Mouse (Mus musculus) c-Kit-positive CD71-positive TER-119-negative erythroid progenitor cells, embryonic 14.5 days (primary cell): ENCODE measurements around the gene Cdh23.
A peak's percentile ranks its signal among the peaks of the same experiment; 100 is the strongest.

Experiments used
- DNase-seq: peaks from one replicate; pipeline ENCODE4 v3.0.0-alpha.2; 2013; ENCODE audit warnings: low read depth

The Cdh23 gene

DNA sequence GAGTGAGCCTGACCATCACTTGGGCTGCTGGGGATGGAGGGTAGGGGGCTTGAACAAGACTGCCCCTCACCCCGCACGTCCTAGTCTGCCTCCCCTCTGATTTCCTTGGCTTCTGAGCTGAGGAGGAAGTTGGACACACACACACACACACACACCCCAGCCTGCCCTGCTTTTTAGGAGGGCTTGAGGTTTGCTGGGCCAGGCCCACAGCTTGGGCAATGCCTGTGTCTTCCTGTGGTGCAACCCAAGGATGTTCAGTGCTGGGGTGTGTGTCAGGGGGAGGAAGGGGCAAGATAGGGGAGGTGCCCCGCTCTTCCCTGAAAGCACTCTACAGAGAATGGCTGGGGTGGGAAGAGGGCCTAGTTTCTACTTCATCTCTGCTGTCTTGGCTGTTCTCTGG lies 352.2 kb downstream of the Cdh23 start:
- no peak for DNase-seq

DNA sequence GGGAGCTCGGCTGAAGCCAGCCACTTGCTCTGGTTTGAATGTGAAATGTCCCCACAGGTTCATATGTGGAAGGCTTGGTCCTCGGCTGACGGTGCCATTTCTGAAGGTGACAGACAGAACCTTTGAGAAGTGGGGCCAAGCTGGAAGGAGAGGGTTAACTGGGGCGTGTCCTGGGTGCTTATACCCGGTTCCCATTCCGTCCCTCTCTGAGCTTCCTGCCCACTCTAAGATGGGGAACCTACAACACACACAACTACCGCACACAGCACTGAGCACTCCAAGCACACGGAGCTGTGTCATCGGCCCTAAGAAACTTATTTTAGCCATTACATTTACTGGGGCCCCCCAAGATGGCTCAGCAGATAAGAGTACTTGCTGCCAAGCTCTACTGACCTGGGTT lies 354.8 kb downstream of the Cdh23 start:
- DNase-seq, result no peak

DNA sequence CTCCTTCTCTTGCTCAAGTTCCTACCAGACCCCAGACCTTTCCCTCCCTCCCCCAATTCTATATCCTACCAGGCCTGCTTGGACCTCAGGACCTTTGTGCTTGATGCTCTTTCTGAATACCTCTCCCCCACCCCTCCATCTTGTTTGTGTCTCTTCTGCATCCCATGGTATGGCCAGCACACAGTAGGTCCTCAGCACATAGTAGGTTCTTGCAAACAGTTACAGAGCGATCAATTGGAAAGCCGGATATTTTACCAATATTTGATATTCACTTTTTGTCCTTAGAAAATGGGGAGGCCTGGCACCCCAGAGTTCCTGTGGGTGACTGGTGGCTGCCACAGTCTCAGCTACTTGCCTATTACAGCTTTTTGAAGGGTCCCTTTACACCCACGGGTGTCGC lies 361.3 kb downstream of the Cdh23 start:
- DNase-seq, result no peak

- DNase-seq, result no peak
Observed at GRCm38 (mm10) chr10:60334583-60334982, 361.7 kb downstream of the Cdh23 start.

GRCm38 (mm10) chr10:60328963-60329650 lies 367.2 kb downstream of the Cdh23 start:
- no peak for DNase-seq

DNA sequence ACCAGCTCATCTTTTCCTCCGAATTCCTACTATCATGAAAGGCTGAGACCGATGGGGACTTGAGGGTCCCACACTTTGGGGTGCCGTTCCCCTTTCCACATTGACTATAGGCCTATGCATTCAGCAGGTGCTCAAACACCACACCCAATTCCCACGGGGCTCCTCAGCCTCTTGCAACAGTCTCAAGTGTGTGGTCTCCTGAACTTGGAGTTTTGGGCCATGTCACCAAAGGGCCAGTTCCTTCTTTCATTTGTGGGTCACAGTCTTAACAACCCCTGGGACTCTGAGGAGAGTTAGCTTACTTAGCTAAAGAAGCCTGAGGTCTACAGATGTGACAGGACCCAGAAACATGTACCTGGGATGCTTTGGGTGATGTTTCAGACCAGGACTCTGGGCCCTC lies 380.1 kb downstream of the Cdh23 start:
- DNase-seq, result no peak

GRCm38 (mm10) chr10:60313606-60314005 lies 382.7 kb downstream of the Cdh23 start:
- no peak for DNase-seq

- no peak for DNase-seq
Observed at GRCm38 (mm10) chr10:60310629-60311028, 385.7 kb downstream of the Cdh23 start.

DNA sequence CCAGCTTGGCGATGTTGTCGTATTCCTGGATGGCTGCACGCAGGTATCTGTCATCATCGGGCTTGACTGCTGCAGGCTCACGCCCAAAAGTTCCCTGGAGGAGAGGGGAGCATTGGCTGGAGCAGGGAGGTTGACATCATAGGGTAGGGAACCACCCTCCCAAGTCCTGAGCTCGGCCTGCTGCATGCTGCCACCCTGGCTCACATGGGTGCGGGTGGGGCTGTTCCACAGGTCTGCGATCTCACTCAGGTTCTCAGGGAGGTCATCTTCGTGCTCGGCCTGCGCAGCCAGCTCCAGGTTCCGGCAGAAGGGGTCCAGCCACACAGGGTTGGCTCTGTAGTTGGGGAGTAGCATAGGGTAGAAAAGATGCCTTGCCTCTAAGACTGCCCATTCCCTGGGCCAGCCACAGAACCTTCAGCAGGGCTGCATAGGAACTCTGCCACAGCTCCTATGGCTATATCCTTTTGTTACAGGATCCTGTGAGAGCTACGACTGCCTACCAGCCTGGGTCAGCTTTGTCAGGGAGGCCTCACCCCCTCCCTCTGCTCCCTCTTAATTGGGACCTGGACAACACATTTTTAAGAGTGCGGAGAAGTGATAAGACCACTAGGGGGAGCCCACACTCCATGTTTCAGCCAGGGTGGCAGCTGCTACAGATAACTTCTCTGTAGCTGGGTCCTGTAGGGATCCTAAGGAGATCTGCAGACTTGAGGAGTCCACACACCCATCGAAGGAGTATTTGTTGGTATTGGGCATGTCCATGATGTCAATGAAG lies 391.2 kb downstream of the Cdh23 start:
- peak; percentile 68 for DNase-seq

- no peak for DNase-seq
Observed at GRCm38 (mm10) chr10:60303419-60303818, 392.9 kb downstream of the Cdh23 start.

DNA sequence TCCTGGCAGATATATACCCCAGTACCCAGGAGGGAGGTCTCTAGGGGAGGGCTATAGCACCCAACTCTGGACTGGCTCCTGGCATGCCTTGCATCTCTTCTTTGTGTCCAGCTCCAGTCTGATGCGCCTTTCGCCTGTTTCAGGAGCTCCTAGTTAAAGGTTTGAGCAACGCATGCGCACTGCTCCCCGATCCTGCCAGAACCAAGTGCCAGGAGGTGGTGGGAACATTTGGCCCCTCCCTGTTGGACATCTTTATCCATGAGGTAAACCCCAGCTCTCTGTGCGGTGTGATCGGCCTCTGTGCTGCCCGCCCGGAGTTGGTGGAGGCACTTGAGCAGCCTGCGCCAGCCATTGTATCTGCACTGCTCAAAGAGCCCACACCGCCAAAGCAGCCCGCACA lies 396.7 kb downstream of the Cdh23 start:
- no peak for DNase-seq

DNA sequence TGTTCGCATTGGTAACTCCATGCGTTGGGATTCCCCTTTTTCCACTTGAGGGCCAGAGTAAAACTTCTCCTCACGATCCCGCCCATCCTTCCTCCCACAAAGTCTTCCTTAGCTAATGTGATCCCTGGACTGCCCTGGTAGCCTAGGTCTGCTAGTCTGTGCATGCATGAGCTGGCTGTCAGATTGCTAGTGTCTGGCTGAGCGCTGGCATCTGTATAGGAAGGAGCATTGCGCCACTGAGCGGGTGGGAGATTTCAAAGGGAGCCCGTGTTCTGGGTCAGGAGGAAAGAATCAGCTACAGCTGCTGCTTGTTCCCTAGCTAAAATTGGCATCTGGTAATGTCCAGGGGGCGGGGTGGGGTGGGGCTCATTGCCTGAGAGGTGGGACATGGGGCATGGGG lies 400.3 kb downstream of the Cdh23 start:
- DNase-seq, result no peak

DNA sequence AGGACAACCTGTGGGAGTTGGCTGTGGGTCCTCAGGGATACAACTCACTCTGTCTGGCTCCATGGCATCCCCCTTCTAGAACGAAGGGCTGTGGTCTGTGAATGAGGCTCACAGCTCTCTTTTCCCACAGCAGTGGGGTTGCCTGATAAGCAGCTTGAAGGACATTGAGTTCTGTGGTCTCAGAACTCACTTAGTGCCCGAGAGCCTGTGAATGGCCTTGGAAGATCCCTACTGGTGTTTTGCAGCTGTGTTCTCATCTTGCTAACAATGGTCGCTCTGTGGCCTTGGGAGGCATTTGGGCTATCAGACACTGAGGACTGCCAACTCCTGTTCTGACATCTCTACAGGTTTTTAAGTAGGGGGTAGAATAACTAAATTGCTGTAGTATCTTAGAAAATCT lies 400.9 kb downstream of the Cdh23 start:
- no peak for DNase-seq

DNA sequence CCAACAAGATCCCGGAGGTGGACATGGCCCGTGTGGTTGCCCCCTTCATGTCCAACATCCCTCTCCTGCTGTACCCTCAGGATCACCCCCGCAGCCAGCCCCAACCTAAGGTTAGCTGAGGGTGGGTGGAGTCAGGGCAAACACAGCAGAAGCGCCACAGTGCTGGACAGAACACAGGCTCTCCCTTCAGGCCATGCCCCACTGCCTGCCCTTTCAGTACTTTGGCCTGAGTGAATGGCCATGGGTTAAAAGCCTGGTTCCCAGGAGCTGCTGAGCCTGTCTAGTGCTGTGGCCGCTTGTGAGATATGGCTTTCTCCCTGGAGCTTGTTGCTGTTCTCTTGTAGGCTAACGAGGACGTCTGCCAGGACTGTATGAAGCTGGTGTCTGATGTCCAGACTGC lies 401.7 kb downstream of the Cdh23 start:
- DNase-seq, result no peak

GRCm38 (mm10) chr10:60292209-60292608 lies 404.1 kb downstream of the Cdh23 start:
- no peak for DNase-seq

GRCm38 (mm10) chr10:60290739-60291110 lies 405.6 kb downstream of the Cdh23 start:
- DNase-seq, result no peak

DNA sequence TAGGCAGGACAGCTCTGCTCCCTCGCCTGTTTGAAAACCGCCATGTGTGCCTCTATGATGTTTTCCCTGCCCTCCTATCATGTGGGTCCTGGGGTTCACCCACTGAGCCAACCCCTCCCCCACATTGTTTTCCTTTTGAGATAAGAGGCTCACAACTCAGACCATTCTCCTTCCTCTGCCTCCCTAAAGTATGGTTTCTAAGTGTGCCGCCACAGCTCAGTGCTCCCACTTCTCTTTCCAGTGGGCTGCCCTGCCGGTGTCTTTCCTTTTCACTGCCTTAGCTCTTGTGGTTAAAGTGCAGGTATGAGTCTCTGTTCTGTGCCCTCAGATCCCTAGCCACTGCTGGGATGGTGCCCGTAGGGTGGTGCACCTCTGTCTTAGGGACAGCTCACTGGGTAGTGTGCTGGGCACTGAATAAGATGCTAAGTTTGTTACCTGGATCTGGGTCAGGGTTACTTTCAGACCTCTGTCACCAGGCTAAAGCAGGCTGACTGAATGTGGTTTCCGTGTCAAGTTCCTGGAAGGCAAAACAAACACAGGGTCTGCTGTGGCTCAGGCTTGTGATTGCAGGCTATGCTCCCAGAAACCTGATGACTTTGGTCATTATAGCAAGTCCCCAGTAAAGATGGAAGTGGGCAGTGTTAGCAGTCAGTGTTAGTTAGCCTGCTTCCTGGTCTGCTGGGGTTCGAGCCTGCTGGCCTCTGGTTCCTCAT lies 406.1 kb downstream of the Cdh23 start:
- DNase-seq, result peak; percentile 35

DNA sequence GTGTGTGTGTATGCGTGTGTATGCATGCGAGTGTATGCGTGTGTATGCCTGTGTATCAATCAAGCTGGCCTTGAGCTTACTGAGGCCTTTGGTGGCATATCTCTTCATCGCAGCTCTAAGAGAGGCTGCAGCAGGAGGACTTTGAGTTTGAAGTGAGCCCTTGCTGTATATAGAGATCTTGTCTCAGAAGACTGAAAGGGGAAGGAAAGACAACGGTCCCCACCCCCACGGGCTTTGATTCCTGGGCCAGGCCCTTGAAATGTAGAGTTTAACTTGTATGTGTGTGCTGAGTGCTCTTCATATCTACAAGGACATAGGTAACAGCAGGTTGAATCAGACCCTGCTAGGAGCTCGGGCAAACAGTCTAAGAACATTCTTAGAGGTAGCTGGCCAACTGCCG lies 407.1 kb downstream of the Cdh23 start:
- DNase-seq, result no peak

DNA sequence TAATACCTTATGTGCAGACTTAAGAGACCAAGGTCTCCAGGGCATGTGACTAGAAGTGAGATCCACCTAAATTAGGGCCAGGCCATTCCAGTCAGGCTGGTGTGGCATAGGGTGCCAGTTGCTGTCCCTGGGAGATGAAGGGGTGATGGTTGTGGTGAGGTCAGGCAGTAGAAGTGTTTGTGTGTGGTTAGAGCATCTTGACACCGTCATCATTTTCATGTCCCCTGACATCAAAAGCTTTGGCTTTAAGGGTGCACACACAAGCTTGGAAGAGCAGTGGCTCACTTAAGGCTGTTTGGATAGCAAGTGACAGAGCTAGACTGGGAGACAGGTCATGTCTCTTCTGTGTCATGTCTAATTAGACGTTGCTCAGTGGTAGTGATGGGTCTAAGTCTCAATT lies 408.6 kb downstream of the Cdh23 start:
- DNase-seq, result no peak

GRCm38 (mm10) chr10:60287161-60287560 lies 409.1 kb downstream of the Cdh23 start:
- no peak for DNase-seq

GRCm38 (mm10) chr10:60286546-60286945 lies 409.7 kb downstream of the Cdh23 start:
- DNase-seq, result no peak

GRCm38 (mm10) chr10:60285676-60286372 lies 410.5 kb downstream of the Cdh23 start:
- DNase-seq, result no peak

DNA sequence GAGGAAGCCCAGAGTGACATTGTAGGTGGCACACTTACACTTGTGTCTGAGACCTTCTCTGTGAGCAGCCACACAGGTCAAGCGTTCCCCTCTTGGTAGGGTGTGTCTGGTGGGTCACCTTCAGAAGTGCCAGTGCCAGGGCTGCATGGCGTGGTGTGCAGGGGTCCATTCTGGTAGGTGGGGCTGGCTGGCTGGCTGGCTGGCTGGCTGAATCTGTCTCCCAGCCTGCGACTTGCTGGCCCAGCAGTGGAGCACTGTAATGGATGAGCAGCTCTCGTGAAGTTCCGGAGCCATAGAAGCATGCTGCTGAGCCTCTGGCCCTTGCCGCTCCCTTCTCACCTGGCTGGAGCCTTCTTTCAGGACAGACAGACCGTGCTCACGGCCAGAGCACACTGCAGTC lies 411.1 kb downstream of the Cdh23 start:
- no peak for DNase-seq
